Mouse (Mus musculus) gastrocnemius, postnatal 25 days (tissue): Measurements from ENCODE around the gene Dhodh. TPM values are rescaled to one million over a fixed set of nuclear protein-coding genes. Genes with fewer than 3 reads are reported as not detected.
A peak's percentile ranks its signal among the peaks of the same experiment; 100 is the strongest.

ENCODE experiments used
- DNase-seq: peaks from one replicate; pipeline ENCODE4 v3.0.0; 2022
- total RNA-seq, 2 experiments: library from RNA; stranded (reverse); gene quantifications; 1 replicate in 1 of 2; 2 replicates in 1 of 2; pipeline ENCODE4 v1.2.3; 2021

The Dhodh gene
- total RNA-seq, 2 experiments from 2014 or later: 11.0 to 12.9 TPM

DNA sequence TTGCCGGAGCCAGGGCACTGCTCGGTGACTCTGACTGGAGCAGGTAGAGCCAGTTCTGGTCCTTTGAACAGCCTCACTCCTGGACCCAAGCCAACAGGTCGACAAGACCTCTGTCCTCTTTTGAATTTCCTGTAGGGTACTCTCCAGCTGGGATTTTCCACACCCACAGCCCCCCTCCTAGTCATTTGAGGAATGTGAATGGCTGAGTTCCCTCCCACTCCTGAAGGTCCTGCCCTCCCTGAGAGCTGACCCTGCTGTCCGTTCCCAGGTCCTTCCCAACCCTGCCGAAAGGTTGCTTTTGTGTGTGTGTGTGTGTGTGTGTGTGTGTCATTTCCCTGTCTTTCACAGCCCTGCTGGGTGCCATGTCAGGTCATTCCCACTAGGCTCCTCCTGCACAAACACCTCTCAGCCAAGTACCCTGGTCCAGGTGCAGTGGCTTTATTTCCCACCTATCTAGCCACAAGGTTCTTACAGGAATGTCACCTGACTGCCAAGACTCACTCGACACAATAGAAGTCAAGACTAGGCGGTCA lies 21.4 kb downstream of the Dhodh start:
- no peak for DNase-seq

- DNase-seq: no peak
Measured at GRCm38 (mm10) chr8:109585652-109586051, 22.8 kb downstream of the Dhodh start.

- DNase-seq: no peak
Measured at GRCm38 (mm10) chr8:109584830-109585229, 23.6 kb downstream of the Dhodh start.

GRCm38 (mm10) chr8:109584293-109584692 lies 24.2 kb downstream of the Dhodh start:
- DNase-seq: no peak

DNA sequence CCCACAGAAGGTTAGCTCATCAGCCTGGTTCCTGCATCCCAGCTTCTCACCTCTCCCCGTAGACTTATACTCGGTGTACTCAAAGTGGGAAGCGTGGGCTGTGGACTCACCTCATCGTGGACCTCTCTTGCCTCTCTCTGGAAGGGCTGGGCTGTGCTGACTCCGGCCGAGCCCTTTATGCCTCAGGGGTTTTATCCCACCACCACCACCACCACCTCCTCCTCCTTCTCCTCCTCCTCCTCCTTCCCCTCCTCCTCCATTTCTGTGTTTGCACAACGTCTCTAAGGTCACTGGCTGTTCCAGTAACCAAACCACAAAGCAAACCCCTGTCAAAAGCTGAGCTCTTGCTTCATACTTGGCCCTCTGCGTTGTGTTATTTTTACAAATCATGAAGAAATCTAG lies 29.6 kb downstream of the Dhodh start, which contains the start of gene Hp:
Hp (minus strand) TSS at position 273 of the 402 bp plus-strand sequence.
- no peak for DNase-seq

DNA sequence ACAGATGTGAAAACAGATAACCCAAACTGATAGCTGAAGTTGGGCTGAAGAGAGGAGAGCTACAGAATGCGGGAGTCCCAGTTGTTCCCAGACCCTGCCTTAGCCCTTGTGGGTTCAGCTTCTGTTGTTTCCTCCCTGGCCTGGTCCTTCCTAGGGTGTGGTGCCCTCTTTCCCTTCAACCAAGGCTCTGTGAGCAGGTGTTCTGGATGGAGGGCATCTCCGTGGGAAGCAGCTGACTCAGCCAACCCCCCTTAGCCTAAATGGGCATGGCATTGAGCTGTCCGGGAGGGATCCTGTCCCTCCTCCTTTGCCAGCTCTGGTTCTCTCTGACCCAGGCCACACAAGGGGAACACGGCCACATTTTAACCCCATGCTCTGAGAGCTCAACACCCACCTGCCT lies 32.2 kb downstream of the Dhodh start:
- no peak for DNase-seq

GRCm38 (mm10) chr8:109571139-109571538 lies 37.3 kb downstream of the Dhodh start:
- DNase-seq: no peak

- DNase-seq: peak; percentile 99
Measured at GRCm38 (mm10) chr8:109565498-109566333, 42.8 kb downstream of the Dhodh start, which contains the start of the genes Dhx38 and Txnl4b. Gene Dhx38, minus strand, starts transcription at chr8:109565861. Gene Txnl4b, plus strand, starts transcription at chr8:109565892.

- DNase-seq: no peak
Measured at GRCm38 (mm10) chr8:109564766-109565165, 43.7 kb downstream of the Dhodh start.

DNA sequence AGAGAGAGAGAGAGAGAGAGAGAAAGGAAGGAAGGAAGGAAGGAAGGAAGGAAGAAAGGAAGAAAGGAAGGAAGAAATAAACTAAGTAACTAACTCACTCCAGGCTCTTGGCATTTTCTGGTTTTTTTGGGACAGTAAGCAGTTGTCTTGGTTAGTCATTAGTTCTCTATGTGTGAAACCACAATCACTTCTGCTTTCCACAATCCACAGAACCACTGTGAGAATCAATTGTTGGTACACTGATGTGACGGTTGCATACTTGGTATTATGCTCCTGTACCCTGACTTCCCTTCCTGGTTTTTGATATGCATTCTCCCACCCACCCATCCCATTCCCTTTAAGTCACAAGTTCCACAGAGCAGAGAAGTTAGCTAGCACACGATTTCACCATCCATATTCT lies 44.6 kb downstream of the Dhodh start:
- DNase-seq: no peak

- no peak for DNase-seq
Measured at GRCm38 (mm10) chr8:109551663-109552062, 56.8 kb downstream of the Dhodh start.

- DNase-seq: no peak
Measured at GRCm38 (mm10) chr8:109544049-109544448, 64.4 kb downstream of the Dhodh start.

- no peak for DNase-seq
Measured at GRCm38 (mm10) chr8:109542748-109543519, 65.5 kb downstream of the Dhodh start.

DNA sequence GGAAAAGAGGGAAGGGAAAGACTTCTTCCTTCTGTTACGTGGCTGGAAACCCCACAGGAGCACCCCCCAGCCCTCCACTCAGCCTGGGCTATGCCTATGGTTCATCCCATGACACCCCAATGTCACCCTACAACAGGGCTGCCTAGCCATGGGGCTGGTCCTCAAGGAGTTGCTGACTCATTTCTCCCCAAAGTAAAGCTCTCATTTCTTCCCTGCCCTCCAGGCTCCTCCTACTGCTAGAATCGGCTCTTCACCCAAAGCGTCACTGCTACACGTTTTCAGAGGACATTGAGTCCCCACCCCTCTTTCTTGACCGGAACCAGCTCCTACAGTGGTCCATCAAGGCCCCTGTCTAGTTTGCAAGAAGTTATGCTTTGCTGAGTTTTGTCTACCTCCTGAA lies 66.3 kb downstream of the Dhodh start:
- no peak for DNase-seq

Other genes with a start within 250 kb of the Dhodh start
- not detected for gene Pmfbp1, start 114.6 kb downstream of the Dhodh start, total RNA-seq
- gene Dhx38, start 42.8 kb downstream of the Dhodh start, total RNA-seq: 10 to 100 TPM in 1 of 2 experiments, 1 to 10 TPM in 1; 9.2 to 10.6 TPM
- 1 to 10 TPM; 5.8 to 8.3 TPM for gene Txnl4b, start 42.8 kb downstream of the Dhodh start, total RNA-seq
- gene Hp, start 29.5 kb downstream of the Dhodh start, total RNA-seq: 100 to 1,000 TPM in 1 of 2 experiments, 1 to 10 TPM in 1; 1.9 to 114 TPM
- not detected for gene Pkd1l3, start 5.8 kb upstream of the Dhodh start, total RNA-seq
- gene Ist1, start 84.6 kb upstream of the Dhodh start, total RNA-seq: 10 to 100 TPM; 26.5 to 26.7 TPM
- 1 to 10 TPM; 4.6 to 5.2 TPM for gene Zfp821, start 96.9 kb upstream of the Dhodh start, total RNA-seq
- 10 to 100 TPM; 15.7 to 16.9 TPM for gene Atxn1l, start 129.1 kb upstream of the Dhodh start, total RNA-seq
- 10 to 100 TPM; 30.5 to 31.9 TPM for gene Ap1g1, start 169.9 kb upstream of the Dhodh start, total RNA-seq